Mouse (Mus musculus): ENCODE measurements around the gene Tmem86a. TPM values are rescaled to one million over a fixed set of nuclear protein-coding genes. Genes with fewer than 3 reads are reported as not detected.
A peak's percentile ranks its signal among the peaks of the same experiment; 100 is the strongest.
"Not testable (repeated sequence)": the region's sequence is repeated elsewhere in the genome, so short reads cannot be mapped to it uniquely, and the experiment has no call there.

Gene Tmem86a
- polyA plus RNA-seq, 1 experiment from 2014 or later: 12.3 TPM

- no peak for ATAC-seq (replicated peaks; ENCODE audit: insufficient number of reproducible peaks, low FRiP score, low TSS enrichment, low read depth)
- no peaks in the 10 kb centered on the region for H3K36me3 ChIP-seq (replicated peaks; ENCODE audit: control insufficient read depth, insufficient read depth, low read depth, low read length)
- no peak overlapping the region for H3K27ac ChIP-seq (replicated peaks; ENCODE audit: low read depth, low read length)
- no peaks in the 10 kb centered on the region for H3K27me3 ChIP-seq (ENCODE audit: control insufficient read depth, insufficient read depth, low read length)
- H3K4me2 ChIP-seq (ENCODE audit: low read depth, low read length): no peak overlapping the region
- no peak overlapping the region for H3K4me3 ChIP-seq (ENCODE audit: low read depth, low read length)
- no peaks in the 10 kb centered on the region for H3K4me1 ChIP-seq (ENCODE audit: control insufficient read depth, insufficient read depth, low read length)
- H3K9ac ChIP-seq (replicated peaks; ENCODE audit: low read length): no peak overlapping the region
- 9% methylated on average over 8 of the region's 8 CpGs for WGBS
- H3K9me3 ChIP-seq (replicated peaks; ENCODE audit: control insufficient read depth, low read length): no peaks in the 10 kb centered on the region
- no peak for DNase-seq (ENCODE audit: low spot score)
These were observed 29.4 kb upstream of the Tmem86a start for GRCm38 (mm10) chr7:47020956-47021355.

GRCm38 (mm10) chr7:47022482-47022881 is 27.9 kb upstream of the Tmem86a start:
- no peak overlapping the region for H3K4me3 ChIP-seq (ENCODE audit: low read depth, low read length)
- no peak overlapping the region for H3K4me2 ChIP-seq (ENCODE audit: low read depth, low read length)
- ATAC-seq (replicated peaks; ENCODE audit: insufficient number of reproducible peaks, low FRiP score, low TSS enrichment, low read depth) (no peak), DNase-seq (ENCODE audit: low spot score) (no peak)
- H3K36me3 ChIP-seq (replicated peaks; ENCODE audit: control insufficient read depth, insufficient read depth, low read depth, low read length): no peaks in the 10 kb centered on the region
- H3K4me1 ChIP-seq (ENCODE audit: control insufficient read depth, insufficient read depth, low read length): no peaks in the 10 kb centered on the region
- no peaks in the 10 kb centered on the region for H3K27me3 ChIP-seq (ENCODE audit: control insufficient read depth, insufficient read depth, low read length)
- no peaks in the 10 kb centered on the region for H3K9me3 ChIP-seq (replicated peaks; ENCODE audit: control insufficient read depth, low read length)
- no peak overlapping the region for H3K9ac ChIP-seq (replicated peaks; ENCODE audit: low read length)
- no peak overlapping the region for H3K27ac ChIP-seq (replicated peaks; ENCODE audit: low read depth, low read length)
- WGBS: 70% methylated on average over 7 of the region's 8 CpGs

GRCm38 (mm10) chr7:47023530-47023929 is 26.9 kb upstream of the Tmem86a start:
- H3K4me1 ChIP-seq (ENCODE audit: control insufficient read depth, insufficient read depth, low read length): no peaks in the 10 kb centered on the region
- no peak overlapping the region for H3K9ac ChIP-seq (replicated peaks; ENCODE audit: low read length)
- H3K9me3 ChIP-seq (replicated peaks; ENCODE audit: control insufficient read depth, low read length): no peaks in the 10 kb centered on the region
- H3K4me2 ChIP-seq (ENCODE audit: low read depth, low read length): no peak overlapping the region
- no peak for ATAC-seq (replicated peaks; ENCODE audit: insufficient number of reproducible peaks, low FRiP score, low TSS enrichment, low read depth)
- peak; percentile 84 for DNase-seq (ENCODE audit: low spot score)
- H3K4me3 ChIP-seq (ENCODE audit: low read depth, low read length): no peak overlapping the region
- whole genome bisulfite sequencing: 15% methylated on average over 6 of the region's 6 CpGs
- H3K36me3 ChIP-seq (replicated peaks; ENCODE audit: control insufficient read depth, insufficient read depth, low read depth, low read length): no peaks in the 10 kb centered on the region
- H3K27ac ChIP-seq (replicated peaks; ENCODE audit: low read depth, low read length): no peak overlapping the region
- H3K27me3 ChIP-seq (ENCODE audit: control insufficient read depth, insufficient read depth, low read length): no peaks in the 10 kb centered on the region

- no peaks in the 10 kb centered on the region for H3K9me3 ChIP-seq (replicated peaks; ENCODE audit: control insufficient read depth, low read length)
- no peak for ATAC-seq (replicated peaks; ENCODE audit: insufficient number of reproducible peaks, low FRiP score, low TSS enrichment, low read depth)
- no peaks in the 10 kb centered on the region for H3K27me3 ChIP-seq (ENCODE audit: control insufficient read depth, insufficient read depth, low read length)
- no peak overlapping the region for H3K4me2 ChIP-seq (ENCODE audit: low read depth, low read length)
- DNase-seq (ENCODE audit: low spot score): no peak
- WGBS: 82% methylated on average over 7 of the region's 7 CpGs
- H3K9ac ChIP-seq (replicated peaks; ENCODE audit: low read length): no peak overlapping the region
- H3K27ac ChIP-seq (replicated peaks; ENCODE audit: low read depth, low read length): no peak overlapping the region
- H3K4me3 ChIP-seq (ENCODE audit: low read depth, low read length): no peak overlapping the region
- H3K4me1 ChIP-seq (ENCODE audit: control insufficient read depth, insufficient read depth, low read length): no peaks in the 10 kb centered on the region
- H3K36me3 ChIP-seq (replicated peaks; ENCODE audit: control insufficient read depth, insufficient read depth, low read depth, low read length): no peaks in the 10 kb centered on the region
These were observed 25.9 kb upstream of the Tmem86a start for GRCm38 (mm10) chr7:47024454-47024853.

- DNase-seq (ENCODE audit: low spot score) (no peak), ATAC-seq (replicated peaks; ENCODE audit: insufficient number of reproducible peaks, low FRiP score, low TSS enrichment, low read depth) (no peak)
- H3K4me2 ChIP-seq (ENCODE audit: low read depth, low read length): no peak overlapping the region
- no peaks in the 10 kb centered on the region for H3K4me1 ChIP-seq (ENCODE audit: control insufficient read depth, insufficient read depth, low read length)
- H3K36me3 ChIP-seq (replicated peaks; ENCODE audit: control insufficient read depth, insufficient read depth, low read depth, low read length): no peaks in the 10 kb centered on the region
- no peak overlapping the region for H3K9ac ChIP-seq (replicated peaks; ENCODE audit: low read length)
- no peak overlapping the region for H3K27ac ChIP-seq (replicated peaks; ENCODE audit: low read depth, low read length)
- no peaks in the 10 kb centered on the region for H3K27me3 ChIP-seq (ENCODE audit: control insufficient read depth, insufficient read depth, low read length)
- H3K4me3 ChIP-seq (ENCODE audit: low read depth, low read length): no peak overlapping the region
- no peaks in the 10 kb centered on the region for H3K9me3 ChIP-seq (replicated peaks; ENCODE audit: control insufficient read depth, low read length)
- WGBS: 71% methylated on average over 9 of the region's 9 CpGs
These were observed 25.0 kb upstream of the Tmem86a start for GRCm38 (mm10) chr7:47025429-47025828.

GRCm38 (mm10) chr7:47026899-47027298 is 23.5 kb upstream of the Tmem86a start:
- not testable (repeated sequence) for H3K4me2 ChIP-seq (ENCODE audit: low read depth, low read length); H3K4me1 ChIP-seq (ENCODE audit: control insufficient read depth, insufficient read depth, low read length); H3K9ac ChIP-seq (replicated peaks; ENCODE audit: low read length); H3K9me3 ChIP-seq (replicated peaks; ENCODE audit: control insufficient read depth, low read length); DNase-seq (ENCODE audit: low spot score); H3K27me3 ChIP-seq (ENCODE audit: control insufficient read depth, insufficient read depth, low read length); H3K4me3 ChIP-seq (ENCODE audit: low read depth, low read length); H3K27ac ChIP-seq (replicated peaks; ENCODE audit: low read depth, low read length); ATAC-seq (replicated peaks; ENCODE audit: insufficient number of reproducible peaks, low FRiP score, low TSS enrichment, low read depth); H3K36me3 ChIP-seq (replicated peaks; ENCODE audit: control insufficient read depth, insufficient read depth, low read depth, low read length)
- WGBS: 84% methylated on average over 3 of the region's 3 CpGs

GRCm38 (mm10) chr7:47027520-47027919 is 22.9 kb upstream of the Tmem86a start:
- WGBS: 86% methylated on average over 1 of the region's 1 CpGs
- no peak for ATAC-seq (replicated peaks; ENCODE audit: insufficient number of reproducible peaks, low FRiP score, low TSS enrichment, low read depth)
- no peaks in the 10 kb centered on the region for H3K36me3 ChIP-seq (replicated peaks; ENCODE audit: control insufficient read depth, insufficient read depth, low read depth, low read length)

GRCm38 (mm10) chr7:47030517-47031193 is 19.7 kb upstream of the Tmem86a start:
- WGBS: 81% methylated on average over 9 of the region's 9 CpGs

More at GRCm38 (mm10) chr7:47027520-47027919, 22.9 kb upstream of the Tmem86a start:
- Histone ChIP-seq H3K9ac (replicated peaks; ENCODE audit: low read length) (no peak overlapping the region), H3K4me3 (ENCODE audit: low read depth, low read length) (no peak overlapping the region), H3K27me3 (ENCODE audit: control insufficient read depth, insufficient read depth, low read length) (no peaks in the 10 kb centered on the region), H3K4me1 (ENCODE audit: control insufficient read depth, insufficient read depth, low read length) (no peaks in the 10 kb centered on the region), H3K4me2 (ENCODE audit: low read depth, low read length) (no peak overlapping the region), H3K27ac (replicated peaks; ENCODE audit: low read depth, low read length) (no peak overlapping the region), H3K9me3 (replicated peaks; ENCODE audit: control insufficient read depth, low read length) (no peaks in the 10 kb centered on the region)
- DNase-seq (ENCODE audit: low spot score): no peak

More at GRCm38 (mm10) chr7:47030517-47031193, 19.7 kb upstream of the Tmem86a start:
- no peaks in the 10 kb centered on the region for H3K27me3 ChIP-seq (ENCODE audit: control insufficient read depth, insufficient read depth, low read length)
- DNase-seq (ENCODE audit: low spot score) (no peak), ATAC-seq (replicated peaks; ENCODE audit: insufficient number of reproducible peaks, low FRiP score, low TSS enrichment, low read depth) (no peak)
- no peak overlapping the region for H3K4me2 ChIP-seq (ENCODE audit: low read depth, low read length)
- no peaks in the 10 kb centered on the region for H3K36me3 ChIP-seq (replicated peaks; ENCODE audit: control insufficient read depth, insufficient read depth, low read depth, low read length)
- H3K4me1 ChIP-seq (ENCODE audit: control insufficient read depth, insufficient read depth, low read length): no peaks in the 10 kb centered on the region
- H3K4me3 ChIP-seq (ENCODE audit: low read depth, low read length): no peak overlapping the region
- H3K9me3 ChIP-seq (replicated peaks; ENCODE audit: control insufficient read depth, low read length): no peaks in the 10 kb centered on the region
- H3K9ac ChIP-seq (replicated peaks; ENCODE audit: low read length): no peak overlapping the region
- H3K27ac ChIP-seq (replicated peaks; ENCODE audit: low read depth, low read length): no peak overlapping the region

Data from embryonic facial prominence, embryonic 11.5 days (tissue).